Mouse (Mus musculus) 3T3-L1 (cell line): ENCODE measurements around the gene C1qtnf5.

Experiments
- DNase-seq: peaks from one replicate; pipeline ENCODE4 v3.0.0-alpha.2; 2015; ENCODE audit warnings: low read depth, low spot score

The C1qtnf5 gene

GRCm38 (mm10) chr9:44132200-44132599 is 25.2 kb downstream of the C1qtnf5 start:
- DNase-seq: no peak

GRCm38 (mm10) chr9:44133287-44133686 is 26.2 kb downstream of the C1qtnf5 start:
- peak; percentile 46 for DNase-seq

GRCm38 (mm10) chr9:44134101-44134850 is 27.2 kb downstream of the C1qtnf5 start, which contains the start of gene Mcam:
Gene Mcam, plus strand, starts transcription at chr9:44134469.
- DNase-seq: no peak

DNA sequence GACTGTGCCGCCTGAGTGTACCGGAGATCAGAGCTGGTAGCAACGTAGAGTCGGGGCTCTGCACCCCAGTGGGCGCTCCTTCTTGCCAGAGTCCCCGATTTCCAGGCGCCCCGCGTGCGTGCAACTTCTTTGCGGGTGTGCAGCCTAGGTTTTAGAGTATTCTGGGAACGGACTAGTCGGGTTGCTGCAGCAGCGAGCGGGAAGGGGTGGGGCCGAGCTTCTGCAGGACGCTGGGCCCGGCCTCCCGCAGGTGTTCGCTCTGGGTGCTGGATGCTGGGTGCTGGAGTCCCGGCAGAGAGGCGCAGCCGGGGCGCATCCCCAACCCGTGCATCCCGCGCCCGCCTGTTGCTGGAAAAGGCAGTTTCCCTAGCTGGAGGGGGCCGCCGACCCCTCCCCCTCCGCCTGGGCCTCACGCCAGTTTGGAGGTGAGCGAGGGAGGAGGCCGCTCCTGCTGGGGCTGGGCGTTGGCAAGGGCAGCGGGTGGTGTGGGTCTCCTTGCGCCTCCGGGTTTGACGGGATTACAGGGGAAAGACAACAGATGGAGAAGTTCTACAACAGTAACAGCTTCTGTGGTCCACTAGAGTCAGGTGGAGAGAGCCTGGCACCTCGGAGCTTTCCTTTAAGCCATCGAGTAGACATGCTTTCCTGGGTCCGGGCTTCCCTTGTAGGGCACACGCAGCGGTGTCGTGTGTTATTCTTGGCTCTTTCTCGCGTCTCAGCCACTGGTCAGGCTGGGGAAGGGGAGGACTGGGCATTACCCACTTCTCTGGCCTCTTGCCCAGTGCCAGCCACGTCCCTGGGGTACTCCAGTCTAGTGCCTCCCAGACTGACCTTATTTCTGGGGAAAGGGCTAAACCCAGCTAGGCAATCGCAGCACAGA is 28.0 kb downstream of the C1qtnf5 start:
- peak; percentile 44 for DNase-seq

DNA sequence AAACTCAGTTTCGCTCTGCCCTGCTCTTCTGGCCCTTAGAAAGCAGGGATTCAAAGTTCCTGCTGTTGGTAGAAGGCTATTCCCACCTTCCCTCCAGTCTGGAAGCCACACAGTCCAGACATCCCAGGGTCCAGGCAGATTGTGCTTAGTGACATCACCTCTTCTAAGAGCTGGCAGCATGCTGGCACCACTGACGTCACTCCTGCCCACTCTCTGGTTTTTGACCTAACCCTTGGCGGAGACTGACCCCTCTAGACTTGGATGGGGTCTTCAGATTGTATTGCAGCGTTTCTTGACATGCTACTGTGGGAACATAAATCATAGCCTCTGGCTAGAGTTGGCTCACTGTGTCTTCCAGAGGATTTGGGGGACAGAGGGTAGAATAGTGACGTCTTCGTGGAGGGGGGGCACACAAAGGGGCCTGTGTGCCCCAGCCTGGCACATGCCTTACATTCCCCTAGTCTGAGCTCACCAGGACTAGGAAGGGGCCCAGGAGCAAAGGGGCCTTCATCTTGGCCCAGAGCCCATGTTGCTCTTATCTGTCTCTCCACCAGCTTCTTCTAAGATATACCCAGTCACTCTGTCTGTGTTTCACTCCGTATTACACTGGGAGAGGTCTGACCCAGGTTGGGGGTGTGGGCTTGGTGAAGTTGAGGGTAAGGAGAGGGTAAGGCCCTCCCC is 28.8 kb downstream of the C1qtnf5 start:
- DNase-seq: peak; percentile 14

GRCm38 (mm10) chr9:44137846-44138245 is 30.8 kb downstream of the C1qtnf5 start:
- no peak for DNase-seq

GRCm38 (mm10) chr9:44141951-44142350 is 34.9 kb downstream of the C1qtnf5 start:
- DNase-seq: no peak

DNA sequence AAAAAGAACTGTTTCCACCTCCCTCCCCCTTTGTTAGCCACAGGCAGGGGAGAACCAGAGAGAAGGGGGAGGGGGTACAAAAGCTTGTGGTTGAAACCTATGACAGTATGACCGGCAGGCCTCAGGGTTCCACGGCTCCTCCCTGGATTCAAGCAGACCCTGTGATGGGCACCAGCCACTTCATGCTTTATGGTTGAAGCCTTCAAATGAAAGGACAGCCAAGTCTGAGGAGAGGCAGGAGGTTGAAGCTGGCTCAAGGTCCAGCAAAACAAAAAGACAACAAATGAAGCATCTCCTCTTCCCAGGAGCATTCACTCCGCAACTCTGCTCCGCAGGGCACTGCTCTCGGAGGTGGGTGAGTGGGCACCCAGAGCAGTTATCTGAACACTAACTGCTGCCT is 36.4 kb downstream of the C1qtnf5 start:
- DNase-seq: no peak

- DNase-seq: no peak
Measured at GRCm38 (mm10) chr9:44144023-44144717, 37.1 kb downstream of the C1qtnf5 start.

- DNase-seq: no peak
Measured at GRCm38 (mm10) chr9:44144718-44145060, 37.6 kb downstream of the C1qtnf5 start.

GRCm38 (mm10) chr9:44147290-44147689 is 40.2 kb downstream of the C1qtnf5 start:
- peak; percentile 48 for DNase-seq
